Mouse (Mus musculus): ENCODE results near the gene Slc26a10.

DNA sequence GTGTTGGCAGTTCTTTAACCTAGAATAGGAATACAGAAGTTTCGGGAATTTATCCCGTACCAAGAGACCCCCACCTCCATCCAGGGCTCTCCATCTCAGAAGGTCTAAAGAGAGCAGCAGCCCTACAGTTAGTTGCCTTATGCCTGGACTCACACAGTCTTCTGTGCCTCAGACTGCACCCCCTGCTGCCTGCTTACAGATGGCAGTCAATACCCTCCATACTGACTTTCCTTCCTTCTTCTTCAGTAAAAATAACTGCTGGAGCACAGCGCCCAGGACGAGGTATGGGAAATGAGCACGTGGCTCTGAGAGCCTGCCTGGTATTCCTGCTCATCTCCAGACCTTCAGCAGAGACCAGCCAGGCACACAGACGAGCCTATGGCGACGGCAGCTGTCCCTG lies 19.8 kb upstream of the Slc26a10 start:
- no peak for TF ChIP-seq POLR2A (IDR thresholded peaks at IDR 0.05; ENCODE audit: low read depth, low read length)
- TF ChIP-seq CTCF (IDR thresholded peaks at IDR 0.05; ENCODE audit: extremely low read depth, insufficient read length, insufficient replicate concordance, low read depth, low read length): no peak
